Mouse (Mus musculus) large intestine, adult 2 months (tissue): ENCODE measurements around the gene Olfr655. TPM values are rescaled to one million over a fixed set of nuclear protein-coding genes. Genes with fewer than 3 reads are reported as not detected.

ENCODE experiments used
- DNase-seq: peaks from one replicate; pipeline ENCODE4 v3.0.0-alpha.2; 2012; ENCODE audit warnings: low read depth, low spot score
- WGBS: fragments of 180-500 bp; shearing (Covaris S2); methylation state at CpG from one replicate; pipeline ENCODE4 v1.1.7; 2018; 5-methylcytosine and 5-hydroxymethylcytosine counted together
- polyA plus RNA-seq: library from polyadenylated mRNA; depleted of rRNA; stranded (reverse); fragments of >200 nt; gene quantifications from 2 replicates; pipeline ENCODE4 v1.2.3, GENCODE M21; 2012; rRNA removed

Gene Olfr655
- polyA plus RNA-seq: not detected in 2 replicates

GRCm38 (mm10) chr7:104601679-104602078, at the start of gene Olfr655:
Gene Olfr655 (minus strand): TSS chr7:104601779.
- DNase-seq: no peak
- 87% methylated on average over 2 of the region's 2 CpGs for WGBS

- WGBS: 19% methylated on average over 22 of the region's 22 CpGs
Observed at GRCm38 (mm10) chr7:104646841-104647482, 45.4 kb upstream of the Olfr655 start, which contains the start of gene Olfr658. Gene Olfr658 (minus strand): TSS chr7:104647305.

DNA sequence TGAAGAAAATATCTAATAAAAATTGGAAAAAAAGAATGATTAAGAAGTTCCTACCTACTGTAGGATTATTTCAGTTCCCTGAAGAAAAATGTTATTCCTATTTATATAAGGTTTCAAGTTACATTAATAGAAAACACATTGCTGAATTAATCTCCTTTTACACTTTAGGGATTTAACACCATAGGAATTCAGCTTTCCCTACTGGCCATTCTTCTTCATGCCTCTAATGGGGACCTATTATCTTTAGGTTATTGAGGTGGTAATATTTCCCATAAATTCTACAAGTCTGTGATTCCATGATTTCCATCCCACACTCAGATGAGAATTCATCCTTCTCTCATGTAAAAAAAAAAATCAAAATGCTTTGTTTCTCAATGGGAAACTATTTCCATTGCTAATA, 22.9 kb upstream of the Olfr655 start, which contains the start of gene Olfr657:
Gene Olfr657 (plus strand): TSS at position 301 of the 400 bp plus-strand sequence.
- DNase-seq: no peak

More at GRCm38 (mm10) chr7:104646841-104647482, 45.4 kb upstream of the Olfr655 start, which contains the start of gene Olfr658:
- DNase-seq: peak; percentile 22

GRCm38 (mm10) chr7:104613655-104614054, 12.1 kb upstream of the Olfr655 start, which contains the start of gene Olfr656:
Gene Olfr656 (plus strand): TSS chr7:104613955.
- DNase-seq: no peak
- WGBS: 75% methylated on average over 4 of the region's 4 CpGs

DNA sequence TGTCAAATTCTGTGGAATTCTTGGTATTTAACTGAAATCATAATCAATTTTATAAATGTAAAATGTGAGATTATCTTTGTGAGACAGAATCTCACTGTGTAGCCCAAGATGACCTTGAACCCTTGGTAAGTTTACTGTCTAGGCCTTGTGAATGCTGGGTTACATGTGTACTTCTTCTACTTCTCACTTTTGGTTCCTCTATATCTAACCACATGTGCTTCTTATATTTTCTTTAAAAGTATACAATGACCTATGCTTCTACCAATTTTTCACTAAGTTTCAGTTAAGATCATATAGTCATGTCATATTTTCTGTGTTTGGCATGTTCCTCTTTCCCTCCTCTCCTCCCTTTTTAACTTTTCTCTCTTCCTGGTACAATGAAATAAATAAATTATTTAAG, 3.1 kb upstream of the Olfr655 start:
- DNase-seq: no peak

DNA sequence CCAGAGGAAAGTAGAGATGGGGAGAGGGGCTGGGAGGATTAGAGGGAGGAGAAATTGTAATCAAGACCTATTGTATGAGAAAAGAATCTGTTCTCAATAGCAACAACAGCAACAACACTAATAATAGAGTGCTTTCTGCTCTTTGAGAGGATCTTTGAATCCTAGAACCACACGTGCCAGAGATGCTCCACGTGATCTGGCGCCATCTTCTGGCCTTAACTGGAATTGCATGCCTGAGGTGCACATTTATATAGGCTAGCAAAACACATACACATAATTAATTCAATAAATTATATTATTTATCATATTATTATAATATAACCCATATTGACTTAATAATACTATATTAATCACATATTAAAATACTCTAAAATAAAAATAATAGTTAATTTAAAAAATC, 1.6 kb upstream of the Olfr655 start:
- DNase-seq: peak; percentile 52
- WGBS: 10% methylated on average over 3 of the region's 3 CpGs

DNA sequence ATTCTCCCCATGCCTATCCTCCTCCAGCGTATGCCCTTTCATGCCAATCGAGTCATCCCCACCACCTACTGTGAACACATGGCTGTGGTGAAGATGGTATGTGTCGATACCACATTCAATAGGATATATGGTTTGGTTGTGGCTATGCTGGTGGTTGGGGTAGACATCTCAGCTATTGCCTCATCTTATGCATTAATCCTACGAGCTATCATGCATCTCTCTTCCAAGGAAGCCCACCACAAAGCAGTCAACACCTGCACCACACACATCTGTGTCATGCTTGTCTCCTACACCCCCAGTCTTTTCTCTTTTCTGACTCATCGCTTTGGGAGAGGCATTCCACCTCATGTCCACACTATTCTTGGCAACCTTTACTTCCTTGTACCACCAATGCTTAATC, 13.3 kb downstream of the Olfr655 start:
- no peak for DNase-seq
- WGBS: 87% methylated on average over 5 of the region's 5 CpGs

GRCm38 (mm10) chr7:104586725-104587124, 14.9 kb downstream of the Olfr655 start, which contains the start of gene Olfr654:
Gene Olfr654 (plus strand): TSS chr7:104587025.
- no peak for DNase-seq
- 76% methylated on average over 4 of the region's 4 CpGs for WGBS

DNA sequence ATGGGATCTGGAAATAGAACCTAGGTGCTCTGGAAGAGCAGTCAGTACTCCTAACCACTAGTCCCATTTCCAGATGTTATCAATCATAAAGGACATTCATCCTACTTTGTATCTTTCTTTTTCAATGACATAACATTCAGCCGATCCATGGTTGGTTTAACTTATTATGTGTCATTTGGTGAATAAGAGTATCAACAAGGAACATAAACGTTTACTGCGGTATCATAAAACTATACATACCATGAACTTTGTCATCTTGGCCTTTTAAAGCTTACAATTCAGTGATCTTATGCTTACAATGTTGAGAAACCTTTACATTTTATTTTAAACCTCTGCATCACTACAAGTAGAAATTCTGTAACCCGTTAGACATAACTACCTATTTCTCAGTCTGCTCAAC, 20.1 kb downstream of the Olfr655 start:
- WGBS: 27% methylated on average over 4 of the region's 4 CpGs

DNA sequence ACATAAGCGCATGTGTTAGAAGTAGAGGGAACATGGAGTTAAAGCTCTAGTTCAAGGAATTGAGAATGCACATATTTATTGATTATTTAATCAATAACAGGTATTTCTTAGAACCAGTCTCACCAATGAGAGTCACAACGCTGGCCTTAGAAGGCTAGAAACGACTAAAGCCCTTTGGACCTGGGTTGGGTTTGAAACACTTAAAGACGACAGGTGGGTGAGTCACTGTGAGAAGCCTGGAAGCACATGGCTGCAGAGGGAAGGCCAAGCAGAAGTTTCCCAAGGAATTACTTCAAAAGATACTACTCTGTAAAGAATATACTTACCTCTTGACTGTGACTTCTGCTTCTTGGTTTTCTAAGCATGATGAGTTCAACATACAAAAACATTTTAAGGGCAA, 20.7 kb downstream of the Olfr655 start:
- WGBS: 47% methylated on average over 4 of the region's 4 CpGs
- DNase-seq: peak; percentile 70

More for the DNA sequence above, 20.1 kb downstream of the Olfr655 start:
- peak; percentile 67 for DNase-seq

DNA sequence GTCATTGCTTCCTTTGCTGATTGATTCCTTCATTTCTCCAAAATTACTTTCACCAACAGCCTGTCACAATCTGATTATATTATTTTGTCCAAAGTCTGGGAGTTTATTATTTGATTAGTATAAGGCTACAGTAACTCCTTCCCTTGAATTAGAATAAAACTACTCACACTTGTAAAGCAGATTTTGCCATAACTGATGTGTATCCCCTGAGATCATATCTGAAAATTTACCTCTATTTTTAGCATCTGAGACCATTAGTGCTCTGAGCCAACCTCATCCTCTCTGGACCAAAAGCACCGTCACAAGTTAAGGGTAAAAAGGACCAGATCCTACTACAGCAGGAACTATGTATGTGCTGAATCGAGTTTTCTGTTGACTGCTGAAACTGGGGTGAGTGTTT, 24.6 kb downstream of the Olfr655 start, which contains the start of gene Olfr653:
Gene Olfr653 (plus strand): TSS at position 301 of the 400 bp plus-strand sequence.
- WGBS: 51% methylated on average over 2 of the region's 2 CpGs

GRCm38 (mm10) chr7:104560601-104561000, 41.0 kb downstream of the Olfr655 start, which contains the start of gene Olfr652:
Gene Olfr652 (plus strand): TSS chr7:104560901.
- DNase-seq: no peak

More for the DNA sequence above, 24.6 kb downstream of the Olfr655 start, which contains the start of gene Olfr653:
- no peak for DNase-seq

GRCm38 (mm10) chr7:104552700-104553099, 48.9 kb downstream of the Olfr655 start:
- DNase-seq: peak; percentile 24
- WGBS: 61% methylated on average over 1 of the region's 1 CpGs

GRCm38 (mm10) chr7:104549833-104550232, 51.7 kb downstream of the Olfr655 start, which contains the start of gene Olfr651:
Gene Olfr651 (plus strand): TSS chr7:104550133.
- 76% methylated on average over 5 of the region's 5 CpGs for WGBS

More at GRCm38 (mm10) chr7:104549833-104550232, 51.7 kb downstream of the Olfr655 start, which contains the start of gene Olfr651:
- DNase-seq: no peak

Other genes starting within 250 kb of the Olfr655 start
- gene Trim12c, start 248.4 kb downstream of the Olfr655 start, polyA plus RNA-seq: 4.2 and 5.8 TPM in 2 replicates
- 0.12 and 0.17 TPM in 2 replicates for gene Trim30b, start 231.9 kb downstream of the Olfr655 start, polyA plus RNA-seq
- not detected in 2 replicates for gene Trim30c, start 200.9 kb downstream of the Olfr655 start, polyA plus RNA-seq
- 2.2 and 3.3 TPM in 2 replicates for gene Trim30a, start 136.6 kb downstream of the Olfr655 start, polyA plus RNA-seq
- 4.5 and 12.5 TPM in 2 replicates for gene Trim30d, start 93.9 kb downstream of the Olfr655 start, polyA plus RNA-seq
- not detected in 2 replicates for gene Olfr651, start 51.6 kb downstream of the Olfr655 start, polyA plus RNA-seq
- not detected in 2 replicates for gene Olfr652, start 40.9 kb downstream of the Olfr655 start, polyA plus RNA-seq
- not detected in 2 replicates for gene Olfr653, start 24.5 kb downstream of the Olfr655 start, polyA plus RNA-seq
- gene Olfr654, start 14.8 kb downstream of the Olfr655 start, polyA plus RNA-seq: not detected in 2 replicates
- gene Olfr656, start 12.2 kb upstream of the Olfr655 start, polyA plus RNA-seq: not detected in 2 replicates
- gene Olfr657, start 23.0 kb upstream of the Olfr655 start, polyA plus RNA-seq: not detected in 2 replicates
- not detected in 2 replicates for gene Olfr658, start 45.5 kb upstream of the Olfr655 start, polyA plus RNA-seq
- not detected in 2 replicates for gene Olfr659, start 65.0 kb upstream of the Olfr655 start, polyA plus RNA-seq
- not detected in 2 replicates for gene Olfr661, start 84.7 kb upstream of the Olfr655 start, polyA plus RNA-seq
- gene Usp17le, start 175.7 kb upstream of the Olfr655 start, polyA plus RNA-seq: not detected in 2 replicates
- gene Usp17lb, start 240.8 kb upstream of the Olfr655 start, polyA plus RNA-seq: not detected in 2 replicates